Mouse (Mus musculus) adrenal gland, postnatal 14 days (tissue): ENCODE measurements around the gene Lhx6. TPM values are rescaled to one million over a fixed set of nuclear protein-coding genes. Genes with fewer than 3 reads are reported as not detected.
"Not testable (repeated sequence)": the region's sequence is repeated elsewhere in the genome, so short reads cannot be mapped to it uniquely, and the experiment has no call there.

ENCODE experiments used
- DNase-seq: peaks from one replicate; pipeline ENCODE4 v3.0.0; 2021; ENCODE audit warnings: mixed read lengths
- long read RNA-seq, 2 experiments: library from polyadenylated mRNA; stranded (forward); transcript quantifications; one replicate each; pipeline ENCODE4 v2.0.0; 2021
- total RNA-seq: library from RNA; stranded (reverse); gene quantifications from 2 replicates; pipeline ENCODE4 v1.2.3, GENCODE M21; 2021

The Lhx6 gene
- total RNA-seq = 5.4 and 7.2 TPM in 2 replicates
- long read RNA-seq, experiment 1, partial matches to known transcripts = 0 of 1 reads
- long read RNA-seq, experiment 1, other reads (novel, unspliced or antisense) = 0 of 1 reads
- long read RNA-seq, experiment 2, partial matches to known transcripts = 0 of 4 reads
- long read RNA-seq, experiment 2, other reads (novel, unspliced or antisense) = 1 of 4 reads

DNA sequence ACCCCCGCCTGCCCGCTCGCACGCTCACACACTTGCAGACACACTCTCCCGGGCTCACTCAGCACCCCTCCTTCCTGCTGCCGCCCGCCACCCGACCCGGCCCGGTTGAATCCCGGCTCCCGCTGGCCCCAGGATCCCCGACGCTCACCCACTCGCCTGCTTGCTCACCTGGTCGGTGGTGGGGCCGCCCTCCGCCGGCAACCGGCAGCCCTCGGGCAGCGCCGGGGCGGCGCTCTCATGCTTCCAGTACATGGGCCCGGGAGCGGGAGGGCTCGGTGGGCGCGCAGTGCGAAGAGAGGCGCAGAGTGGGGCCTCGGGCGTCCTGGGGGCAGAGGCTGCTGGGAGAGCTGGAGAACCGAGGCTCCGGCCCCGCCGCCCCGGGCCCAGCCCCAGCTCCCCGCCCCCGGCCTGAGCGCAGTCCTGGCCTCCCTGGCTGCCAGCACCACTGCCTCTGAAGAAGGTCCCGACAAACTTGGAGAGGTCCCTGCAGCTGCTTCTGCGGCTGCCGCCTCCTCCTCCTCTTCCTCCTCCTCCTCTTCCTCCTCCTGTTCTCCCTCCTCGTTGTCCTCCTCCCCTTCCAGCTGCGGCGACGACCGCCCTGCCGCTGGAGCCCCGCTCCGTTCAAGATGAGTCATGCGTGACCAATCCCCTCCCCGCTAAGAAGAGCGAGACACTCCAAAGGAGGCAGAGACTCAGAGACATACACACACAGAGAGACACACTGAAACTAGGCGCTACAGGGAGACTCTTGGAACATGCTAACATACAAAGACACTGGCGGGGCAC is at the start of gene Lhx6:
Lhx6 (minus strand) TSS at position 453 of the 786 bp plus-strand sequence.
- peak; percentile 40 for DNase-seq

GRCm38 (mm10) chr2:36152401-36152800 is 47.2 kb upstream of the Lhx6 start:
- DNase-seq = not testable (repeated sequence)

DNA sequence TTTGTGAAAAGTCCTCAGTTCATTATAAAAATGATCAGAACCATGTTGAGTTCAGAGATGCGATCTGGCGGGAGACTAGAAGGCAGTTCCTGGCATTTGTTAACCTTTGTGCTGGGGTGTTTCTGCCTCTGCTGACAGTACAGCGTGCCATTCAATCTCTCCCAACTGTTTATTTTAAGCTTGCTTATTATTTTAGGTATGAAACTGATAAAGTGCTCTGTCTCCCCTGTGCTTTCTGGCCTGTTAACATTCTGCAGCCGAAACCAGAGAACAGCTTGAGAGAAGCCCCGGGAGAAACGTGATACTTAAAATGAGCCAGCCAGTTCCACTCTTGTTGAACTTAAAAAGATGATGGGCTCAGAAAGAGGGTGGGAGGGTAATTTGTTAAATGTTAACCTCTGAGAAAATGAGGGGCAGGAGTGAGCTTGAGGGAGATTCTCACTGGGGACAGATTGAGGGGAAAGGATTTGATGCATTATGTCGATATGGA is 43.7 kb upstream of the Lhx6 start:
- DNase-seq = no peak

GRCm38 (mm10) chr2:36139096-36139495 is 33.9 kb upstream of the Lhx6 start:
- no peak for DNase-seq

- peak; percentile 94 for DNase-seq
Measured at GRCm38 (mm10) chr2:36136300-36136941, 31.2 kb upstream of the Lhx6 start, which contains the start of the genes Mrrf and Rbm18. Gene Mrrf (plus strand): TSS chr2:36136389. Gene Rbm18 (minus strand): TSS chr2:36136773.

DNA sequence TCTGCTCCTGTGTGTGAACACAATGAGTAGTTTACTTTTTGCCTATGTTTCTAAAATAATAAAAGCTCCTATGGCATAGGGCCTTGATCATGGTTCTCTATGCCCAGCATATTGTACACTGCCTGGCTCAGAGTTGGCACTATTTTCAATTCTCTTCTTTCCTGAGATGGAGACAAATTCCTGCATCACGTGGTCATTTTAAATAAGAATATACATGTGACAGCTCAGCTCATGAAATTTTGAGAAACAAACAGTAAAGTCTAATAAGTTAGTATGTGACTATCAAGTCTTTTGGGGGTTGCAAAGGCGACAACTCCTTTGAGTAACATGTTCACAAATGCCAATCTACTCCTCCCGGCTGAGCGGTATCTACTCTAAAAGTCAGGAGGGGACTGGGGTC is 30.7 kb upstream of the Lhx6 start:
- DNase-seq = no peak

GRCm38 (mm10) chr2:36129051-36129450 is 23.8 kb upstream of the Lhx6 start:
- no peak for DNase-seq

GRCm38 (mm10) chr2:36127973-36128372 is 22.8 kb upstream of the Lhx6 start:
- no peak for DNase-seq

DNA sequence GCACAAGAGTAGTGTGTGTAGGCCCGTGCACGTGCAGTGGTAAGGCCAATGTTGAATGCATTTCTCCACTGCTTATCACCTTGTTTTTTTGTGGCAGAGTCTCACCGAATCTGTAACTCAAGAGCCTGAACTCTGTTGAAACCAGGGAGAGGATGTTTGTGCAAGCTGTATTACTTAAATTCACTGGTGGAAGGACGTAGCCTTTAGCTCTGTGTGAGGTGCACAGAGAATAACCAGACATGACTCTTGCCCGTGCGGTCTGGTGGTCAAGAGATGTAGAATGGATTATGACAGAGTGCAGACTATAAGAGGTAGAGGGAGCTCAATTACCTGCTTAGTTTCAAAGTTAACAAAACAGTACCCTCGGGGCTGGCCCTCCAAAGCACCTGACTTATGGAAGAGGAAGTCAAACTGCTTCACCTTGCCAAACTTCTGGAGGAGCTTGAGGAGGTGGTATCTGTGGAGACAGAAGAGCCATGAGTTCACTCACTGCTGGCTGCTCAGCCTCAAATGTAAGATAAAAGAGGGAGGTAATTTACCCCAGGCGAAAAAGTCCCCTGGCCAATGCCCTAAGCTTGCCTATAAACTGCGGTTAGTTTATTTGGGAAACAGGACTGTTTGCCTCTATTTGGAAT is 21.7 kb upstream of the Lhx6 start:
- DNase-seq = no peak

- no peak for DNase-seq
Measured at GRCm38 (mm10) chr2:36112632-36113031, 7.4 kb upstream of the Lhx6 start.

GRCm38 (mm10) chr2:36108615-36109014 is 3.4 kb upstream of the Lhx6 start:
- no peak for DNase-seq

DNA sequence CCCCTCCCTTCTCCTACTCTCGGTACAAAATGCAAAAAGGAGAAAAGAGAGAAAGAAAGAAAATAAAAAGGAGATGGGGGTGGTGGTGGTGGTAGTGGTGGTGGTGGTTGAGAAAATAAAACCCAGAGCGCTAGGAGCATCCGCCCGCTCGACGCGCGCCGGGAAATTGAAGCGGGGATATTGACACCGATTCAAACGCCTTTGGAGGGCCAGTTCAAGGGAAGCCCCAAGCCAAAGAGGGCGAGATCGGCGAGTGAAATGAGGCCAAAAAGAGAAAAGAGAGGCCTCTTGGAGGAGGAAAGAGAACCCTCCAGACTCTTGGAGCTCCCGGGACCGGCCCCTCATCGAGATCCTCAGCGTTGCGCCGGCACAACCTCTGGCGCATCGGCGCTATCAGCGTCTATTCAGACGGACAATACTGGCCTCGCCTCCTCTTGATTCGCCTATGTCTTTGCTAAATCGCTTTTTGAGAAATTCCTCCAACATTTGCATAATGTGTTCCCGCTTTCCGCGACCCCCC is 712 bp downstream of the Lhx6 start:
- DNase-seq = no peak

GRCm38 (mm10) chr2:36103555-36104367 is 1.4 kb downstream of the Lhx6 start:
- peak; percentile 27 for DNase-seq

DNA sequence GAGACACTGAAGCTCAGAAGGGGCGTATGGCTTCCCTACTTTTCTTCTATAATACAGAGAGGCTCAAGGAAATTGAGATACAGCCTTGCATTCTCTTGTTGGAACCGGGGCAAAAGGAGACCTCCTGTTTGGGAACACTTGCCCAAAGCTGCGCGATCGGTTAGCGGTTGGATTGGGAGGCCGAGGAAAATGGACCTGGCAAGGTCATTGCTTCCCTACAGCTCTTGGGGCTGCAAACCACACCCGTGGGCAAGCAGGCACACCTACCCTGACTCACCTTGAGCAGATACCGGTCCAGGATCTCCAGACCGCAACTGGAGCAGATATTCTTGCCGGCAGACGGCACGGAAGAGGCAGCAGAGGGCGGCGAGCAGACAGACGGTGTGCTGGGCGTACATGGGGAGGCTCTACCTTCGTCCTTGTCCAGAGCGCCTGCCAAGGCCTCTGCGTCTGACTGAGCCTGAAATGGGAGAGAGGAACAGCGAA is 2.1 kb downstream of the Lhx6 start:
- DNase-seq = no peak

GRCm38 (mm10) chr2:36102559-36102946 is 2.7 kb downstream of the Lhx6 start:
- DNase-seq = peak; percentile 18

DNA sequence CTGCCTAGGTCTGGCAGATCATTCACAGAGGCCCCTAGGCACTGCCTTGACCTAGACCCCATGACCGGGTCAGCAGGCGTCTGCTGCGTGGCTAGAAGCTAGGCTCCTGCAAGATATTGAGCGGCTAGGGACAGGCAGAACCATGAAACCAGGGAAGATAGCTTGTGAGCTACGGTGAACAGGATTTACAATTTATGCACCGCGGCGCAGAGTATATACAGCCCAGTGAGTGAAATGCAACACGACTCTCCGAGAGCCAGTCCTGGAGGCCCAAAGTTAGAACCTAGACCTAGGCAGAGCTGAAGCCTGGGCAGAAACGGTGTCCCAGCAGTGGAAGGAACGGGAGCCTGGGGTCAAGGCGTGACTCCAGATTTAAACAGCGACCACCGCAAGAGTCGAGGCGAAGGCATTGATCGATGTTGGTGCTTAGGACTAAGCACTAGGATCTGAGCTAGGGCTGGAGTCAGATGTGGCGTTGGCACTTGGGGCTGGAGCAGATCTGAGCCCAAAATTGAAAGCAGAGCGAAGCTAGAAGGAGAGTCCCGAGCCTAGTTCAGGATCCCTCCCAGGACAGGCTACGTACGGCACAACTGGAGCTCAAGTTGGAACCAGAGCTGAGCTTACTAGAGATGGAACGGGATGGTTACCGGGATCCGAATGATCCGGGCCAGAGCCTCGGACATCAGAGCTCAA is 3.2 kb downstream of the Lhx6 start:
- DNase-seq = no peak

DNA sequence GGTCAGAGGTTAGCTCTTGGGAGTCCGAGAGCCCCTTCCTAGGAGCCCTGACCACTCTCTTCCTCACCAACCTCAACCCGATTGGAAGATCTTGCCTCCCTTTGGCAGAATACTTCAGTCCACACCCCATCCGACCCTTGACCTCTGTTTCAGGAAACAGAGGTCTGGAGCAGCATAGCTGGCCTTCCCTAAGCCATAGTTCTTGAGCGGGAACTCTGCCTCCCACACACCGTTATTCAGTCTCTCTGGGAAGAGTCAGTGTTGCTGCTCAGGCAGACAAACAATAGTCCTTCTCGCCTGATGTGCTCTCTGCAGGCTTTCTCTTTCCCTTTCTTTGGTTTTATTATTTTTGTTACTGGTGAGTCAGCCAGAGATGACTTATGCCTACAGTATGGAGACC is 5.5 kb downstream of the Lhx6 start:
- no peak for DNase-seq

DNA sequence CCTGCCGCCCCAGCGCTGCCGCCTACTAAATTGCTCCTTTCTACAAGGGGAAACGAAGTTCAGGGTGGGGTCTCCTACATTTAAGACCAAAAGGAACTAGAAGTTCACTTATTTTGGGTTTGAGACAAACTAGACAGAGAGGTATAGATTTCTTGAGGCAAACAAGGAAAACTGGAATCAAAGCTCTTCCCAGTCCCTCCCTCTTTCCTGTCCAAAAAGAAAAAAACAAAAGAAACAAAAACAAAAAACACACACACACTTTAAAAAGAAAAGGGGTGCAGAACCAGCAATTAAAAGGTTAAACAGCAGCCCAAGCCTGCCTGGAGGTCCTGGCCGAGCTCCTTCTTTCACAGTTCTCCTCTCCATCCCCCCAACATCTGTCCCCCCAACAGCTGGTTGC is 7.2 kb downstream of the Lhx6 start:
- DNase-seq = no peak

GRCm38 (mm10) chr2:36097129-36097815 is 7.9 kb downstream of the Lhx6 start:
- no peak for DNase-seq

DNA sequence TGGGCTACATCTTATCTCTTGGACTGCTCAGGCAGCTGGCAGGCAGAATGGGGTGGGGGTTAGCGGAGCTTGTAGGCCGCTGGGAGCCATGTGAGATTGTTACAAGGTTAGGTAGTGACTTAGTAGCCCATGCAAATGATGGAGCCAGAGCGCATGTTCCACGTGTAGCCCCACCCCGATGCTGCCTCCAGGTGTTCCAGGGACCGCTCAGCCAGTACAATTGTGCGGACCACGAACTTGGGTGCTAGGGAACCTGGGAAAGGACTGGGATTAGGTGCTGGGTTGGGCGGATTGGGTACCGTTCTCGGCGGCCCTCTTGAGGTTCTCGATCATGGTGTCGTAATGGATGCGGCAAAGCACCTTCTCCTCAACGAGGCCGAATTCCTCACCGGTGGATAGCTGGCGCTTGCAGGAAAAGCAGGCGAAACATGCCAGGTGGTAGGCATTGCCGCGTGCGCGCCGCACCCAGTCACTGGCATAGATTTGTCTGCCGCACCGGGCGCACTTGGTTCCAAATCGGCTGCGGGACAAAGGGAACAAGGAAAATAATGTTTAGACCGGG is 11.2 kb downstream of the Lhx6 start:
- no peak for DNase-seq
